Mouse (Mus musculus) liver, embryonic 12.5 days (tissue): ENCODE results near the gene Armt1. TPM values are rescaled to one million over a fixed set of nuclear protein-coding genes. Genes with fewer than 3 reads are reported as not detected.

Experiments
- ATAC-seq: fragments of 200-750 bp; cut with Nextera tagmentation; 2 replicates; pipeline ENCODE4 v1.8.0; 2017; ENCODE audit warnings: moderate number of reproducible peaks, mild to moderate bottlenecking, moderate library complexity
- H3K27ac ChIP-seq: fragments of 300-500 bp; sonication (generic); 2 replicates; pipeline ENCODE4 v1.5.1; 2016; ENCODE audit warnings: mild to moderate bottlenecking
- H3K27me3 ChIP-seq: fragments of 300-500 bp; sonication (generic); replicated peaks from 2 replicates; pipeline ENCODE4 v1.6.1; 2016; ENCODE audit warnings: mild to moderate bottlenecking, moderate library complexity
- H3K36me3 ChIP-seq: fragments of 300-500 bp; sonication (generic); 2 replicates; pipeline ENCODE4 v1.6.1; 2016; ENCODE audit warnings: mild to moderate bottlenecking, moderate library complexity
- H3K4me1 ChIP-seq: fragments of 300-500 bp; sonication (generic); 2 replicates; pipeline ENCODE4 v1.6.1; 2016
- H3K4me2 ChIP-seq: fragments of 300-500 bp; sonication (generic); 2 replicates; pipeline ENCODE4 v1.6.1; 2016; ENCODE audit warnings: mild to moderate bottlenecking, moderate library complexity
- H3K4me3 ChIP-seq: fragments of 300-500 bp; sonication (generic); 2 replicates; pipeline ENCODE4 v1.5.1; 2016; ENCODE audit warnings: mild to moderate bottlenecking, moderate library complexity
- H3K9ac ChIP-seq: fragments of 300-500 bp; sonication (generic); 2 replicates; pipeline ENCODE4 v1.6.1; 2016; ENCODE audit warnings: mild to moderate bottlenecking, moderate library complexity
- H3K9me3 ChIP-seq: fragments of 300-500 bp; sonication (generic); replicated peaks from 2 replicates; pipeline ENCODE4 v1.6.1; 2016; ENCODE audit warnings: mild to moderate bottlenecking, moderate library complexity
- WGBS: fragments of 180-500 bp; shearing (Covaris S2); methylation state at CpG from one replicate; pipeline ENCODE4 v1.1.7; 2016; ENCODE audit not compliant: insufficient replicate concordance; 5-methylcytosine and 5-hydroxymethylcytosine counted together
- polyA plus RNA-seq: library from polyadenylated mRNA; unstranded; fragments of >200 nt; fragmentation: Nextera tagmentation; extraction: Ambion mirVana; gene quantifications from 2 replicates; pipeline ENCODE4 v1.2.1, GENCODE M21; 2016

Armt1 gene
- polyA plus RNA-seq, 1 experiment from 2014 or later = 23.6 TPM

DNA sequence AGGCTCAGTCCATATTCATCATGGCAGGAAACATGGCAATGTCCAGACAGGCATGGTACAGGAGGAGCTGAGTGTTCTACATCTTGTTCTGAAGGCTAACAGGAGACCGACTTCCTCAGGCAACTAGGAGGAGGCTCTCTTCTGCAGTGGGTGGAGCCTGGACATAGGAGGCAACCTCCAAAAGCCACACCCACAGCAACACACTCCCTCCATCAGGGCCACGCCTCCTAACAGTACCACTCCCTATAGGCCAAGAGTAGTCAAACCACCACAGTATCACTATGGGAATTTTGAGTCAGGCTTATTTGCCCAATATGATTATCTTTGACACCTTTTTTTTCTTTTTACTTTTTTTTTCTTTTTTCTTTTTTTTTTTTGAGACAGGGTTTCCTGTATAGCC lies 27.9 kb downstream of the Armt1 start:
- no peaks in the 10 kb centered on the region for H3K4me1 ChIP-seq
- H3K27me3 ChIP-seq = no peaks in the 10 kb centered on the region
- peak; percentile 75 for ATAC-seq
- peaks cover 11% of the 10 kb centered on the region for H3K36me3 ChIP-seq
- no peak overlapping the region for H3K9ac ChIP-seq
- WGBS = 81% methylated on average over 2 of the region's 2 CpGs
- H3K27ac ChIP-seq = no peak overlapping the region
- H3K9me3 ChIP-seq = no peaks in the 10 kb centered on the region
- H3K4me3 ChIP-seq = no peak overlapping the region
- no peak overlapping the region for H3K4me2 ChIP-seq

DNA sequence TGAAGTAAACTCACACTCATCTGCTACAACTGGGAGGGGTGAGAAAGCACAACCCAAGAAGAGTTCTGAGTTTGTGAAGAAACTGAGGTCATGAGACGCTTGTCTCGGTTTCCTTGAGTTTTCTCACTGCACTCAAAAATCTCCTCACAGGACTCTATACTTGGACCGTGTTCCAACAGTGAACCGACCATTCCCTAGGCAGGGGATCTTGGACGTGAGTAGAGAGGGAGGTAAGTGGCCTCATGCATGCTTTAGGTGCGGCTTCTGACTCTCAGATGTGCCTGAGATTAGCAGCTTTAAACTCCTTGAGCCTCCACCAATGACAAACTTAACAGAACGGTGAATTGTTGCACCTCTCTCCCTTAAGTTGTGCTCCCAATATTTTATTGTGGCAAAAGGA lies 33.5 kb downstream of the Armt1 start:
- H3K9me3 ChIP-seq = no peaks in the 10 kb centered on the region
- H3K27me3 ChIP-seq = no peaks in the 10 kb centered on the region
- no peak for ATAC-seq
- no peak overlapping the region for H3K9ac ChIP-seq
- no peaks in the 10 kb centered on the region for H3K4me1 ChIP-seq
- H3K27ac ChIP-seq = no peak overlapping the region
- H3K4me2 ChIP-seq = no peak overlapping the region
- H3K36me3 ChIP-seq = no peaks in the 10 kb centered on the region
- no peak overlapping the region for H3K4me3 ChIP-seq
- 67% methylated on average over 7 of the region's 7 CpGs for WGBS

DNA sequence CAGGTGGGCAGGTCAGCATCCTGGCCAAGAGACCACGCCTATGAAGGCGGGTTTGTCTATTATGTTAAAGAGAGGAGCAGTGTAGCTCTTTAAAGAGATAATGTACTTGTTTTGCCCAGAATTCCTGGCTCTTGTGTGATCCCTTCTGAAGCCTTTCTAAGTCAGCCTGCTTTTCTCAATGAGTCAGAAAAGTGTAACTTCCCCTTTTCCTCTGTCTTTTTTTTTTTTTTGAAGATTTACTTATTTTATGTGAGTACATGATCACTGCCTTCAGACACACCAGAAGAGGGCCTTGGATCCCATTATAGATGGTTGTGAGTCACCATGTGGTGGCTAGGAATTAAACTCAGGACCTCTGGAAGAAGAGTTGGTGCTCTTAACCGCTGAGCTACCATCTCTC lies 37.1 kb downstream of the Armt1 start:
- WGBS = 62% methylated on average over 3 of the region's 3 CpGs
- H3K4me1 ChIP-seq = no peaks in the 10 kb centered on the region
- H3K27ac ChIP-seq = no peak overlapping the region
- H3K36me3 ChIP-seq = no peaks in the 10 kb centered on the region
- no peaks in the 10 kb centered on the region for H3K27me3 ChIP-seq
- no peak for ATAC-seq
- no peak overlapping the region for H3K4me2 ChIP-seq
- no peak overlapping the region for H3K4me3 ChIP-seq
- no peak overlapping the region for H3K9ac ChIP-seq
- H3K9me3 ChIP-seq = no peaks in the 10 kb centered on the region

DNA sequence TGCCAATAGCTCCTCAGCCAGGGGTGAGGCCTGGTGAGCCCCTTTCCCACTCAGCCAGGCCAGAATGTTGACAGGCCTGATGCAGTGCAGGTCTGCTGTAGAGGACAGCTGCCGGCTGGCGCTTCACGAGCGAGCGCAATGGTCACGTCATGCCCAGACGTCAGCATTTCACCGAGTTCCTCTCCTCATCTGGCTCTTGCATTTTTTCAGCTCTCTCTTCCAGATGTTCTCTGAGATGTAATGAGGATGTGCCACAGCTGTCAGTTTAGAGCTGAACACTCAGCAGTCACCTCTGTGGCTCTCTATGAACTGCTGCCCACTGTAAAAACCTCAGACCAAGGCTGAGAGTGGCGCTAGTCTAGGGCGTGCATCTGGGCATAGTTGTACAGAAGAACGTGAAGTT lies 41.3 kb downstream of the Armt1 start:
- Histone ChIP-seq H3K9me3 (no peaks in the 10 kb centered on the region), H3K4me3 (no peak overlapping the region), H3K27me3 (no peaks in the 10 kb centered on the region), H3K4me2 (no peak overlapping the region), H3K36me3 (no peaks in the 10 kb centered on the region), H3K4me1 (no peaks in the 10 kb centered on the region), H3K9ac (no peak overlapping the region), H3K27ac (no peak overlapping the region)
- WGBS = 75% methylated on average over 11 of the region's 11 CpGs
- ATAC-seq = no peak

DNA sequence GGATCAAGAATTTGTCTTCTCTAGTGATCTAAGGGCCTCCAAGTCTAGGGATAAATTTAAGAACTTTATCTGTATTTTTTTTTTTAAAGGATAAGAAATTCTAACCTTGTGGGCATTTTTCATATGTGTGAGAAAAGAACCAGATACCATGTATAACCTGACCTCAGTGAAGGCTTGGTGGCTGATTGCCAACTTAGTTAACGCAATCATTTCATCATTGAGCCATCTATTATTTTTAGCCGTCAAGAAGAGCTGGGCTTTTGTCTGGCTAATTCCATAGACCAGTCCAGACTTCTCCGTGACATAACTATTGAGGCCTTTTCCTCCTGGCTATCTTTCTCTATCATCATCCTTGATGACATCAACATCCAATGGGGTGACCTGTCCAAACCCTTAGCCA lies 43.2 kb downstream of the Armt1 start:
- Histone ChIP-seq H3K27me3 (no peaks in the 10 kb centered on the region), H3K9me3 (no peaks in the 10 kb centered on the region), H3K4me1 (no peaks in the 10 kb centered on the region), H3K4me3 (no peak overlapping the region), H3K27ac (no peak overlapping the region), H3K9ac (no peak overlapping the region), H3K4me2 (no peak overlapping the region), H3K36me3 (no peaks in the 10 kb centered on the region)
- 78% methylated on average over 3 of the region's 3 CpGs for WGBS
- ATAC-seq = no peak

DNA sequence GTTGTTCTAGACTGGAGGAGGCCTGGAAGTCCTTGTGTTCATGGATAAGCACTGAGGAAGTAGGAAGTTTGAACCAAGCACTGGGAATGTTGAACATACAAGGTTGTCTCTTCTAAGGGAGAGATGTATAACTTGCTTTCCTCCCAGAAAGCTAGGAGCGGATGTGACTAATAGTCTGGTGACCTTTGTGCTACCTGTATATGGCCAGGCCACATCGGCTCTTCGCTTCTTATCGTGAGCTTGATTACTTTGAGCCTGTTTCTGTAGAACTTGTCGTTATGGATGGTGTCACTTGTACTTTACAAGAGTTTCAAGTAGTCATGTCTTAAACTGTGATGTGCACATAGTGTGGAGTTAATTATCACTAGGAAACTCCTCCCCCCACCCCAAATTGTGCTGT lies 44.3 kb downstream of the Armt1 start:
- no peak overlapping the region for H3K9ac ChIP-seq
- H3K9me3 ChIP-seq = no peaks in the 10 kb centered on the region
- no peak overlapping the region for H3K4me3 ChIP-seq
- WGBS = 78% methylated on average over 5 of the region's 5 CpGs
- no peaks in the 10 kb centered on the region for H3K36me3 ChIP-seq
- H3K4me1 ChIP-seq = no peaks in the 10 kb centered on the region
- no peak overlapping the region for H3K4me2 ChIP-seq
- no peak overlapping the region for H3K27ac ChIP-seq
- ATAC-seq = no peak
- H3K27me3 ChIP-seq = no peaks in the 10 kb centered on the region

DNA sequence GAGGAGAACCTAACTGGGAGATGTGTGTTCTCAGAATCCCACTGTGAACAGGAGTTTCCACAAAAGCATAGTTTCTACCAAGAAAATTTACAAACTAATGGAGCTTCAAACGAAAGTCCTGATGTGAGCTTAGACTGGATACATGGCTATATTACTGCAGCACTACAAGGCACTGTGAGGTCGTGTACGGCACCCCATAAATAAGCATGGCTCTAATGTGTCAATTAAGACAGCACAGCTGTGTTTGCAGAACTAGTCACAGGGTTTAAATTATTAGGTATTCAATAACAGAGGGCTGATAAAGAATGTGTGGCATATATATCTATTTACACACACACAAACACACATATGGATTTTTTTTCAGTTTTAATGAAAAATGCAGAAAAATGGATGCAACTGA lies 48.7 kb downstream of the Armt1 start:
- Histone ChIP-seq H3K4me1 (no peaks in the 10 kb centered on the region), H3K27ac (no peak overlapping the region), H3K27me3 (no peaks in the 10 kb centered on the region), H3K4me3 (no peak overlapping the region), H3K9ac (no peak overlapping the region), H3K9me3 (no peaks in the 10 kb centered on the region), H3K4me2 (no peak overlapping the region), H3K36me3 (no peaks in the 10 kb centered on the region)
- no peak for ATAC-seq
- WGBS = 70% methylated on average over 3 of the region's 3 CpGs

DNA sequence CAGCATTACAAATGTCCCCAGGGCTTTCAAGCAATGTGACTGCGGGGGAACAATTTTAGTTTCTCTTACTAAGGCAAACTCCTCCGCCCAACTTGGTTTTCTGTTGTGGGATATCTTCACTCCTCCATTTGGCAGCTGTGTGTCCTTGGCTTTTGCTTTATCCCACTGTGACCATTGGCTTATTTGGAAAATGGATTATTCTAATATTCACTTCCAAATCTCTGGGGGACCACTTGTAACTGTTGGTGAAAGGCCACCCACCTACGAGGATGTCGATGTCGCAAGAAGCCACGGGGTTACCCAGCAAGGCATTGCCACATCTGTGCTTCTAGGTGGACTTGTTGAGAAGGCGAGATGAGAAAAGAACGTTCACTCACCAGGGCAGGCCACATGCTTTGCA lies 49.4 kb downstream of the Armt1 start:
- 65% methylated on average over 8 of the region's 8 CpGs for whole genome bisulfite sequencing
- Histone ChIP-seq H3K4me3 (no peak overlapping the region), H3K9ac (no peak overlapping the region), H3K27ac (no peak overlapping the region), H3K27me3 (no peaks in the 10 kb centered on the region), H3K36me3 (no peaks in the 10 kb centered on the region), H3K9me3 (no peaks in the 10 kb centered on the region), H3K4me2 (no peak overlapping the region), H3K4me1 (no peaks in the 10 kb centered on the region)
- ATAC-seq = no peak

DNA sequence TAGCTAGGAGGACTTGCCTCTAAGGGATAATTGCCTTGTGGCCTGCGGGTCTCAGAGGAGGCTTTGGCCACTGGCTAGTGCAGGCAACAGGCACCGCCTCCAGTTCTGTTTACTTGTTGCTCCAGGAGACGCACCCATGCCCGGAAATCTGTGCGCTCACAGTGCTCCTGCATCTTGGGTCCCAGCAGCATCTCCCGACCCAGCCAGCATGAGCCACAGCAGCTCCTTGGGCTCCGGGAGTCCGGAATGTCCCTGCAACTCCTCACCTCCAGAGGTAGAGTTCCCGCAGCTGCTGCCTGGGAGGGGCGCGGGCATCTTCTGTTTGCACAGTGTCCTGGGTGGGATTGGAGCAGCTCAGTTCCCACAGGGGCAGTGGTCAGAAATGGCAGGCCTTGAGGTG lies 50.1 kb downstream of the Armt1 start, which contains the start of gene Ccdc170:
TSS of gene Ccdc170 (plus strand) at position 148 of the 400 bp plus-strand sequence.
- H3K27me3 ChIP-seq = no peaks in the 10 kb centered on the region
- H3K9ac ChIP-seq = no peak within 1 kb of the TSS
- no peaks in the 10 kb centered on the region for H3K9me3 ChIP-seq
- H3K4me2 ChIP-seq = no peak within 1 kb of the TSS
- 60% methylated on average over 11 of the region's 11 CpGs for WGBS
- H3K36me3 ChIP-seq = no peaks in the 10 kb centered on the region
- ATAC-seq = no peak
- H3K4me3 ChIP-seq = no peak within 1 kb of the TSS
- no peaks in the 10 kb centered on the region for H3K4me1 ChIP-seq
- H3K27ac ChIP-seq = no peak within 1 kb of the TSS

DNA sequence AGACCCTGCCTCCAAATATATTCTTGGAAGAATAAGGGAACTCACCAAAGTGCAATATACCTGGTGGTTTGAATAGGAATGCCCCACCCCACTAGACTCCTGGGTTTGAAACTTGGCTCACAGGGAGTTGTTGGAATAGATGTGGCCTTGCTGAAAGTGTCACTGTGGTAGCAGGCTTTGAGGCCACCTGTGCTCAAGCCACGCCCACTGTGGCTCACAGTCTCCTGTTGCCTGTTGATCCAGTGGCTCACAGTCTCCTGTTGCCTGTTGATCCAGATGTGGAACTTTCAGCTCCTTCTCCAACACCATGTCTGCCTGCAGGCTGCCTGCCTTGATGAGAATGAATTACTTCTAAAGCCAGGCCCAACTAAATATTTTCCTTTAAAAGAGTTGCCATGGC lies 51.6 kb downstream of the Armt1 start:
- H3K27ac ChIP-seq = no peak overlapping the region

DNA sequence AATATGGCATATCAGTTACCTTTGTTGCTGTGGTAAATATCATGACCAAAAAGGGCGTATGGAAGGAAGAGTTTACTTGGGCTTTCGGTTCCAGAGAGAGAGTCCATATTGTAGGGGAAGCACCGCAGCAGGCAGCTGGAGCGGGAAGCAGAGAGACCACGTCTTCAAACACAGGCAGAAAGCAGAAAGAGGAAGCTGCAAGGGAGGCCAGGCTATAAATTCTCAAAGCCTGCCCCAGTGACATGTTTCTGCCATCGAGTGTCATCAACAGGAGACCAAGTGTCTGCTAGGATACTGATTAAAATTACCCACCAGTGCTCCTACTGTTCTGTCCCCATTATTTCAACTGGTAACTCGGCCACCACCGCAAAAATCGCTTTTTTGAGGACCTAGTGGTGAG lies 52.7 kb downstream of the Armt1 start:
- no peak overlapping the region for H3K4me2 ChIP-seq
- H3K36me3 ChIP-seq = no peaks in the 10 kb centered on the region
- peaks cover 1% of the 10 kb centered on the region for H3K4me1 ChIP-seq
- no peaks in the 10 kb centered on the region for H3K9me3 ChIP-seq
- H3K27ac ChIP-seq = no peak overlapping the region
- no peak for ATAC-seq
- 41% methylated on average over 9 of the region's 9 CpGs for WGBS
- no peaks in the 10 kb centered on the region for H3K27me3 ChIP-seq
- no peak overlapping the region for H3K4me3 ChIP-seq
- H3K9ac ChIP-seq = no peak overlapping the region

More for the DNA sequence above, 51.6 kb downstream of the Armt1 start:
- no peak for ATAC-seq
- Histone ChIP-seq H3K4me2 (no peak overlapping the region), H3K4me1 (no peaks in the 10 kb centered on the region), H3K36me3 (no peaks in the 10 kb centered on the region), H3K9ac (no peak overlapping the region), H3K9me3 (no peaks in the 10 kb centered on the region), H3K27me3 (no peaks in the 10 kb centered on the region), H3K4me3 (no peak overlapping the region)
- WGBS = 72% methylated on average over 1 of the region's 1 CpGs

DNA sequence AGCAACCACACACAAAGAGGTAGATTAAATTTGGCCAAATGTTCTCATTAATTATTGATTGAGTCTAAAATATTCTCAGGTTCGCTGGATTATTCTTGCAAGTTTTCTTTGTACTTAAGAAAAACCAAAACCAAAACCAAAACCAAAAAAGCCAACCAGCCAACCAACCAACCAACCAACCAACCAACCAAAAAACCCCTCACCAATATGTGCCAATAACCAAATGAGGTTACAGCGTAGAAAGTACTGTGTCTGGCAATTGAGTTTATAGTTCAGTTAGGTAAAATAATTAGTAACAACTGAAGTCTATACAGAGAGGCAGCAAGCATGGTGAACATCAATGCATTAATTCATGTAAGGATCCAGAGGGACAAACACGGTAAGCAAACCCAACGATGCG lies 57.6 kb downstream of the Armt1 start:
- Histone ChIP-seq H3K9ac (no peak overlapping the region), H3K4me1 (peaks cover 17% of the 10 kb centered on the region), H3K27me3 (no peaks in the 10 kb centered on the region), H3K9me3 (no peaks in the 10 kb centered on the region), H3K36me3 (no peaks in the 10 kb centered on the region), H3K4me2 (peak overlapping the region; percentile 37; the same call in 1 of the 2 replicates), H3K27ac (peak overlapping the region; percentile 66), H3K4me3 (no peak overlapping the region)
- no peak for ATAC-seq
- 74% methylated on average over 5 of the region's 5 CpGs for WGBS

DNA sequence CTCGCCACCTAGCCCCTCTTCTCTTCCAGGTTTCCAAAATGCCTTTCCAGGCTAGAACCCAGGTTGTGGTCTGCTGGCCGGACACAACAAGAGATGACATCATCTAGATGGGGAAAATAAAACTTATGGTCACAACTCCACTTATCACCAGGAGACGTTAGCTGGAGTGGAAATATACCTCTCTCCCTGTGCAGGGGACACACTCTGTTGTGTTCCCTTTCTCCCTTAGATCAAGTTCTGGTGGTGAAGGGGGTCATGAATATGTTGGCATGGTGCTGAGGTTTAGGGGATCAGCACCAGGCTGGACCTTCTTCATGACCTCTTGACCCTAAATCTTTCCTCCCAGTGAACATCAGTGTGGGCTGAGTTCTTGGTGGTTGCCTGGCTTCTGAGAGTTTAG lies 59.0 kb downstream of the Armt1 start:
- Histone ChIP-seq H3K4me2 (peak overlapping the region; percentile 49), H3K4me3 (no peak overlapping the region), H3K27ac (no peak overlapping the region), H3K9ac (peak overlapping the region; percentile 19; the same call in 1 of the 2 replicates), H3K27me3 (no peaks in the 10 kb centered on the region), H3K36me3 (no peaks in the 10 kb centered on the region), H3K9me3 (no peaks in the 10 kb centered on the region), H3K4me1 (peaks cover 17% of the 10 kb centered on the region)
- peak; percentile 62 for ATAC-seq
- 13% methylated on average over 3 of the region's 3 CpGs for WGBS
